Mouse (Mus musculus) neural tube, embryonic 11.5 days (tissue): ENCODE results near the gene Tnfrsf14. TPM values are rescaled to one million over a fixed set of nuclear protein-coding genes. Genes with fewer than 3 reads are reported as not detected.
A peak's percentile ranks its signal among the peaks of the same experiment; 100 is the strongest.

Source experiments
- ATAC-seq: fragments of 200-750 bp; cut with Nextera tagmentation; 2 replicates; pipeline ENCODE4 v1.8.0; 2017; ENCODE audit warnings: moderate number of reproducible peaks, mild to moderate bottlenecking, moderate TSS enrichment, moderate library complexity; ENCODE audit not compliant: insufficient read depth, low FRiP score, low TSS enrichment
- DNase-seq: peaks from one replicate; pipeline ENCODE4 v3.0.0-alpha.2; 2015; ENCODE audit warnings: low spot score
- H3K27ac ChIP-seq: fragments of 300-500 bp; sonication (generic); 2 replicates; pipeline ENCODE4 v1.5.1; 2014; ENCODE audit warnings: low read depth, mild to moderate bottlenecking, low read length
- H3K27me3 ChIP-seq: fragments of 300-500 bp; sonication (generic); 2 replicates; pipeline ENCODE4 v1.6.1; 2014; ENCODE audit warnings: mild to moderate bottlenecking, low read length, mixed read lengths; ENCODE audit not compliant: control insufficient read depth, insufficient read depth
- H3K36me3 ChIP-seq: fragments of 300-500 bp; sonication (generic); 2 replicates; pipeline ENCODE4 v1.6.1; 2014; ENCODE audit warnings: mild to moderate bottlenecking, low read length, moderate library complexity, mixed read lengths; ENCODE audit not compliant: control insufficient read depth, insufficient read depth
- H3K4me1 ChIP-seq: fragments of 300-500 bp; sonication (generic); 2 replicates; pipeline ENCODE4 v1.6.1; 2014; ENCODE audit warnings: low read length, mixed read lengths; ENCODE audit not compliant: control insufficient read depth, insufficient read depth
- H3K4me2 ChIP-seq: fragments of 300-500 bp; sonication (generic); 2 replicates; pipeline ENCODE4 v1.6.1; 2014; ENCODE audit warnings: low read depth, mild to moderate bottlenecking, moderate library complexity
- H3K4me3 ChIP-seq: fragments of 300-500 bp; sonication (generic); 2 replicates; pipeline ENCODE4 v1.5.1; 2014; ENCODE audit warnings: low read depth, low read length
- H3K9ac ChIP-seq: fragments of 300-500 bp; sonication (generic); 2 replicates; pipeline ENCODE4 v1.6.1; 2014; ENCODE audit warnings: mild to moderate bottlenecking, low read length
- H3K9me3 ChIP-seq: fragments of 300-500 bp; sonication (generic); 2 replicates; pipeline ENCODE4 v1.6.1; 2016; ENCODE audit warnings: low read length; ENCODE audit not compliant: control insufficient read depth
- WGBS: fragments of 180-500 bp; shearing (Covaris S2); extraction: QIAGEN DNeasy Blood & Tissue Kit; methylation state at CpG from one replicate; pipeline ENCODE4 v1.1.7; 2014; 5-methylcytosine and 5-hydroxymethylcytosine counted together
- polyA plus RNA-seq: library from polyadenylated mRNA; unstranded; fragments of >200 nt; fragmentation: Nextera tagmentation; extraction: Ambion mirVana; gene quantifications from 2 replicates; pipeline ENCODE4 v1.2.1, GENCODE M21; 2014

Gene Tnfrsf14
- 0.78 and 1.1 TPM in 2 replicates for polyA plus RNA-seq

DNA sequence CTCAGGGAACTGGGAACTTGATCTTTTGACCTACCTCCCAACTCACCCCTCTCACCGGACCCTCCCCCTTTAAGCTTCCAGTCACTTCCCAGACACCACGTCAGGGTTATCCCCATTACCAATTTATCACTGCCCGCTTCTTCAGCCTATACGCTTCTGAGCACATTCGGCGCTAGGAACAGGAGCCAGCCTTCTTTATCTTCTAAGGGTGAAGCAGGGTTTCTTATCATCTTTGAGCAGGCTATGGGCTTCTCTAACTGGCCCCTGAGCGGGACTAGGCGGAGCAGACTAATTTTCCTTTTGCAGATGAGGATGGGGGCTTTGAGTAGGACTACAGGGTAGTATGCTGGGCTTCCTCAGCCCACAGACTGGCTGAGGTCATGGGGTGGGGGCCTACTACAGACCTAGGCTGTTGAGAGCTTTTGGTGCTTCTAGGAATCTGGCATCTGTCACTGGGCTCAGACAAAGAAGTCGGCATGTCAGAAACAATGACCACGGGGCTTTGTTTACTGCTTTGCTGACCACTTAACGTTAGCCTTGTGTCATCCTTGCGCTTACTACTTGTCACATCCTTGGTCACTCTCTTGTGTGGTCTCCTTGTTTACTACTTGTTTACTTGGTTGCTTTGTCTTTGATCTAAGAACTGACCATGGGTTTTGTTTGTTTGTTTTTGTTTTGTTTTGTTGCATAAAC is at the start of gene Tnfrsf14:
Tnfrsf14 (minus strand) TSS at position 169 of the 693 bp plus-strand sequence.
- H3K9ac ChIP-seq: peak within 1 kb of the TSS; percentile 10; the same call in 1 of the 2 replicates
- no peaks in the 10 kb centered on the region for H3K27me3 ChIP-seq
- H3K4me3 ChIP-seq: no peak within 1 kb of the TSS
- H3K9me3 ChIP-seq: no peaks in the 10 kb centered on the region
- H3K4me2 ChIP-seq: no peak within 1 kb of the TSS
- DNase-seq: no peak
- ATAC-seq: no peak
- no peaks in the 10 kb centered on the region for H3K36me3 ChIP-seq
- no peaks in the 10 kb centered on the region for H3K4me1 ChIP-seq
- no peak within 1 kb of the TSS for H3K27ac ChIP-seq
- 50% methylated on average over 12 of the region's 12 CpGs for WGBS

DNA sequence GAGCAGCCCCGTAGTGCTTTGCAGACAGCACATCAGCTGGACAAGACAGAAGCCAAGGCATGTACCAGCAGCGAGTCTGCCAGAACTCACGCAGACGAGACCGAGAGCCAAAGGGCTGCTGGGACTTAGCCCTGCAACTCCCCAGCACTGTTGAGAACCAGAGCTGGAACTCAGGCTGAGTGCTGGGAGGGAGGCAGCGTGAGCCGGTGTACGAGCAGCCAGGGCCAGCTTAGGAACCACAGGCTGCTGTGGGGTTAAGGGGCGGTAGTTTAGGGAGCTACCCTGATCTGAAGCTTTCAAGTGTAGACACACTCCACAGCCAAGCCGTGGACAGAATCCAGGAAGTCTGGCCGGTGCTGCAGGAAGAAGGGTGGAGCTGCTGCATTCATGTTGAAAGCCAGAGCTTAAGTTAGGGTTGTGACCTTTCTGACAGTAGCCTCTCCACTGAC is 45.8 kb upstream of the Tnfrsf14 start:
- no peak overlapping the region for H3K27ac ChIP-seq
- no peak overlapping the region for H3K4me2 ChIP-seq
- no peaks in the 10 kb centered on the region for H3K4me1 ChIP-seq
- no peaks in the 10 kb centered on the region for H3K9me3 ChIP-seq
- H3K36me3 ChIP-seq: peaks cover 52% of the 10 kb centered on the region
- H3K9ac ChIP-seq: no peak overlapping the region
- no peak overlapping the region for H3K4me3 ChIP-seq
- 89% methylated on average over 11 of the region's 11 CpGs for whole genome bisulfite sequencing
- ATAC-seq (no peak), DNase-seq (no peak)
- no peaks in the 10 kb centered on the region for H3K27me3 ChIP-seq

GRCm38 (mm10) chr4:154972546-154972945 is 44.2 kb upstream of the Tnfrsf14 start:
- Histone ChIP-seq H3K4me2 (no peak overlapping the region), H3K4me1 (no peaks in the 10 kb centered on the region), H3K27ac (no peak overlapping the region), H3K4me3 (no peak overlapping the region), H3K36me3 (peaks cover 49% of the 10 kb centered on the region), H3K27me3 (no peaks in the 10 kb centered on the region), H3K9ac (no peak overlapping the region; the same call in 1 of the 2 replicates), H3K9me3 (no peaks in the 10 kb centered on the region)
- ATAC-seq (no peak), DNase-seq (no peak)
- WGBS: 94% methylated on average over 12 of the region's 12 CpGs

- Histone ChIP-seq H3K27ac (no peak overlapping the region), H3K9ac (no peak overlapping the region), H3K4me2 (no peak overlapping the region), H3K4me3 (no peak overlapping the region), H3K4me1 (peaks cover 20% of the 10 kb centered on the region), H3K9me3 (no peaks in the 10 kb centered on the region), H3K36me3 (peaks cover 12% of the 10 kb centered on the region), H3K27me3 (no peaks in the 10 kb centered on the region)
- WGBS: 58% methylated on average over 5 of the region's 5 CpGs
- ATAC-seq (no peak), DNase-seq (peak; percentile 70)
These were observed 38.8 kb upstream of the Tnfrsf14 start for GRCm38 (mm10) chr4:154967173-154967572.

DNA sequence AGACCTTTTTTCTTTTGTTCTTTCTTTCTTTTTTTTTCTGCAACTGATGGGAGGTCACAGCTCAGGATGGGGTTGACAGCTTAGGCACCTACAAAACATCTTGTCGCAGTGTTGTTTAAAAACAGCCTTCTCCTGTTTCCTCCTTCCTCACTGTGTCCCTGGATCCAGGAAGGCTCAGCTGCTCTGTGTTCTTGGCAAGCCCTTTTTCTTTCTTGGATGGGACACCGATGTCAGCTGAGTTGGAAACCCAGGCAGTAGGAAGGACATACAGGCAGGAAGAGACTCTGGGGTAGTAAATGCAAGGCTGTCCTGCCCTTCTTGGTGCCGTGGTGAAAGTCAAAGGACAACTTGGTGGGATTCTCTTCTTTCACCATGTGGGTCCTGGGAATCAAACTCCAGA is 37.5 kb upstream of the Tnfrsf14 start:
- Histone ChIP-seq H3K27me3 (no peaks in the 10 kb centered on the region), H3K36me3 (peaks cover 6% of the 10 kb centered on the region), H3K27ac (no peak overlapping the region), H3K4me2 (peak overlapping the region; percentile 79; the same call in 1 of the 2 replicates), H3K9me3 (no peaks in the 10 kb centered on the region), H3K4me1 (peaks cover 32% of the 10 kb centered on the region), H3K4me3 (0 out of 2 replicates have a peak overlapping the region, but pooled peaks have one; percentile 8), H3K9ac (no peak overlapping the region)
- no peak for ATAC-seq
- WGBS: 83% methylated on average over 3 of the region's 3 CpGs
- DNase-seq: no peak

DNA sequence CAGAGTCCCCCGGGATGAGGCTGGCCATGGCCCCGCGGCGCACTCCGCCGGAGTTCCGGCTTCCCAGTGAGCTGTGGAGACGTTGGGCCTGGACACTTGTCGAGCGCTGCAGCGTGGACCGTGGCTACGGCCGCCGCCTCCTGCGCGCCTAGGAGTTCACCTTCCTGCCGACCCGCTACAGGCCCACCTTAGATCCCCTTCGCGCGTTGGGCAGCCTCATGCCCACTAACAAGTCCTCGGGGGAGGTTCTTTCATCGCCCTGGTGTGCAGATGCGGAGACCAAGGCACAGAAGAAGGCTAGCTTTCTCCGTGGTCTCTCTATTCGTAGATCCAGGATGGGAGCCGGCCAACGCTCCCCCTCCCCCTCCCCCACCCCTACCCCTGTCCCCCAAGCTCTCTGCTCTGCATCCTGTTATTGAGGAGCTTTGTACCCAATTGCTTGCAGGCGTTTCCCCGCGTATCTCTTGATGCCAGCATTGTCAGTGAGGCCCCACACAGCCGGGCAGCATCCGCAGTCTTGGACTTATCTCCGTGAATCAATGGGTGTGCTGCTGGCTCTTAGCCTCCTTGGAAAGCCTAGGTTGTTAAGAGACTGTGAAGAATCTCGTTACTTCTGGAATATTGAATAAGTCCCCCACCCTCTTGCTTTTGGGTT is 36.3 kb upstream of the Tnfrsf14 start:
- ATAC-seq (no peak), DNase-seq (no peak)
- WGBS: 1% methylated on average over 36 of the region's 36 CpGs
- H3K4me3 ChIP-seq: peak overlapping the region; percentile 88
- peak overlapping the region; percentile 79 for H3K4me2 ChIP-seq
- H3K27ac ChIP-seq: peak overlapping the region; percentile 85
- H3K4me1 ChIP-seq: peaks cover 42% of the 10 kb centered on the region
- H3K36me3 ChIP-seq: no peaks in the 10 kb centered on the region; the same call in none of the 2 replicates
- peak overlapping the region; percentile 97 for H3K9ac ChIP-seq
- no peaks in the 10 kb centered on the region for H3K9me3 ChIP-seq
- H3K27me3 ChIP-seq: peaks cover 8% of the 10 kb centered on the region; the same call in 1 of the 2 replicates

DNA sequence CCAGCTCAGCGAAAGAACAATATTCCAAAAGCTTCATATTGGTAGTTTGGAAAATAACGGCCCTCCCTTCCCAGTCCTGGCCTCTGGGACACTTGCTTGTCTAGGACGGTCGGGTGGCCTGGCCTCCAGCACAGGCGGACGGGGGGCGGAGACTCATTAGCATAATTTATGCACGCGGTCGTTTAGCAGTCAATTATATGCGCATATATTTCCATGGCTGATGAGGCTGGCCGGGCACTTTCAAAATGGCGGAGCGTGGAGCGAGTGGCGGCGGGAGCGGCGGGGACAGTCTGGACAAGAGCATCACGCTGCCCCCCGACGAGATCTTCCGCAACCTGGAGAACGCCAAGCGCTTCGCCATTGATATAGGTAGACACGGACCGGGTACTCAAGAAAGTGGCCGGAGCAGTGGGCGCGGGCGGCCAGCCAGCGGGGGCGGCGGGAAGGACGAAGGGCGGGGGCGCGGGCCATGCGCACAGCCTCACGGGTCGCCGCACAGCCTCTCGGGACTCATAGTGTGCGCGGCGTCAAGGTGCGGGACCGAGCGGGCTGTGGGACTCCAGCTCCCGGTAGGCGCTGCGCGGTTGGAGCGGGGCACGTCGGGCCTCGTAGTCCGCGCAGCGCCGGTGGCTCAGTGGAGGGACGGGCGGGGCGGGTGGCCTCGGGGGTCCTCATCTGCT is 35.7 kb upstream of the Tnfrsf14 start, which contains the start of gene Pank4:
Pank4 (plus strand) TSS at position 223 of the 680 bp plus-strand sequence.
- Histone ChIP-seq H3K27me3 (peaks cover 14% of the 10 kb centered on the region), H3K4me2 (peak within 1 kb of the TSS; percentile 79), H3K27ac (peak within 1 kb of the TSS; percentile 96), H3K4me3 (peak within 1 kb of the TSS; percentile 88), H3K36me3 (no peaks in the 10 kb centered on the region; the same call in 1 of the 2 replicates), H3K4me1 (peaks cover 49% of the 10 kb centered on the region), H3K9me3 (no peaks in the 10 kb centered on the region), H3K9ac (peak within 1 kb of the TSS; percentile 97)
- DNase-seq (peak; percentile 94), ATAC-seq (peak; percentile 75)
- WGBS: under 1% methylated on average over 55 of the region's 66 CpGs

- no peaks in the 10 kb centered on the region for H3K9me3 ChIP-seq
- H3K27ac ChIP-seq: peak overlapping the region; percentile 96
- H3K4me3 ChIP-seq: peak overlapping the region; percentile 88
- peaks cover 22% of the 10 kb centered on the region for H3K27me3 ChIP-seq
- H3K9ac ChIP-seq: peak overlapping the region; percentile 97
- 13% methylated on average over 11 of the region's 11 CpGs for WGBS
- DNase-seq (peak; percentile 61), ATAC-seq (no peak)
- peak overlapping the region; percentile 79 for H3K4me2 ChIP-seq
- H3K4me1 ChIP-seq: peaks cover 56% of the 10 kb centered on the region
- H3K36me3 ChIP-seq: no peaks in the 10 kb centered on the region; the same call in 1 of the 2 replicates
These were observed 35.0 kb upstream of the Tnfrsf14 start for GRCm38 (mm10) chr4:154963190-154963836.
